Mouse (Mus musculus): ENCODE results near the gene Tsn.

Tsn gene

GRCm38 (mm10) chr1:118311622-118312326 lies at the start of gene Tsn:
Gene Tsn (minus strand): TSS chr1:118311739.
- H3K27me3 ChIP-seq (ENCODE audit: control insufficient read depth, insufficient read depth, low read length, poor library complexity, severe bottlenecking) = no peaks in the 10 kb centered on the region
- H3K36me3 ChIP-seq (ENCODE audit: control insufficient read depth, insufficient read depth, low read length, poor library complexity, severe bottlenecking) = no peaks in the 10 kb centered on the region
- peak; percentile 20 for DNase-seq (ENCODE audit: low read depth, low spot score)

DNA sequence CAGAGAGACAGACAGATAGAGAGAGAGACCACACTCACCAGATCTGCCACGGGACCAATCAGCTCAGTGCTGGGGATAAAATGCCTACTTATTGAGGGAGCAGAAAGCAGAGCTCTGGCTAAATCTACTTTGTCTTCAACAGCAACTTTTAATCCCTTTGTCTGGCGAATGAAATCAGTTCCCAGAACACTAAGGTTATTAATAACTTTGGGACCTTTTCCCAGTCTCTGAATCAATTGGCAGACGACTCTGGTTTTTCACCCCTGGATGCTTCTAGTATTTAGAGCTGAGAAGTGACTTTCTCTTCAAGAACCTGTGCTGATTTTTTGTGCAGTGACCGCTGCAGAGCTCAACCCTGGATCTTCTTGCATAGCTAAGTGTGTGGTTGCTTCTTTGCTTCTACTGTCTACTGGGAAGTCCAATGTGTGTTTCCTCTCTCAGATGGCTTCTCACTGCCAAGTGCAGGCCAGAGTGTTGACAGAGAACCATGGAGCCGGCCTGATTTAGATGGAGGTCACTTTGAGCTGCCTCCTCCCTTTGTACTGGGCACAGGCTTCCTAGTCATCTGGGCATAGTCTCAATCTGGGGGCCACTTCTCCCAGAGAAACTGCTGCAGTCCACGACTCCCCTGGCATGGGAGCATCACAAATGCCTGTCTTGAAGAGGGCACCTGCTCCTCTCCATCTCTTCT lies 47.7 kb upstream of the Tsn start:
- no peaks in the 10 kb centered on the region for H3K36me3 ChIP-seq (ENCODE audit: control insufficient read depth, insufficient read depth, low read length, poor library complexity, severe bottlenecking)
- H3K27me3 ChIP-seq (ENCODE audit: control insufficient read depth, insufficient read depth, low read length, poor library complexity, severe bottlenecking) = no peaks in the 10 kb centered on the region
- DNase-seq (ENCODE audit: low read depth, low spot score) = no peak

GRCm38 (mm10) chr1:118349922-118350321 lies 38.4 kb upstream of the Tsn start:
- no peaks in the 10 kb centered on the region for H3K27me3 ChIP-seq (ENCODE audit: control insufficient read depth, insufficient read depth, low read length, poor library complexity, severe bottlenecking)
- DNase-seq (ENCODE audit: low read depth, low spot score) = no peak
- H3K36me3 ChIP-seq (ENCODE audit: control insufficient read depth, insufficient read depth, low read length, poor library complexity, severe bottlenecking) = no peaks in the 10 kb centered on the region

GRCm38 (mm10) chr1:118343649-118344435 lies 32.3 kb upstream of the Tsn start:
- no peak for DNase-seq (ENCODE audit: low read depth, low spot score)
- Histone ChIP-seq H3K27me3 (ENCODE audit: control insufficient read depth, insufficient read depth, low read length, poor library complexity, severe bottlenecking) (no peaks in the 10 kb centered on the region), H3K36me3 (ENCODE audit: control insufficient read depth, insufficient read depth, low read length, poor library complexity, severe bottlenecking) (no peaks in the 10 kb centered on the region)

DNA sequence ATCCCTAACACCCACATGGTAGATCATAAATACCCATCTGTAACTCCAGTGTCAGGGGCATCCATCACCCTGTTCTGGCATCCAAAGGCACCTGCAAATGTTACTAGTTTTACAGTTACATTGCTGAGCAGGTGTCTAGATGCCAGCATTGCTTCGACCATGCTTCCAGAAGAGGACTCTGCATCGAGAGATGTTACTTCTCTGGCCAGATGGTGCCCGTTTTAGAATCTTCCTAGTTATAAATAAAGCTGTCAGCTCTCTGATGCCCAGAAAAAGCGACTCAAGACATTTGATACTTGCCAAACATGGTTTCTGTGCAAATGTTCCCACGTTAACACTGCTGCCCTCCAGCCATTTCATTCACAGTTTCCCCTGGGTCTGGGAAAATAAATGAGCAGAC lies 26.4 kb upstream of the Tsn start:
- peaks cover 2% of the 10 kb centered on the region; the same call in 1 of the 2 replicates for H3K36me3 ChIP-seq (ENCODE audit: control insufficient read depth, insufficient read depth, low read length, poor library complexity, severe bottlenecking)
- no peak for DNase-seq (ENCODE audit: low read depth, low spot score)
- no peaks in the 10 kb centered on the region for H3K27me3 ChIP-seq (ENCODE audit: control insufficient read depth, insufficient read depth, low read length, poor library complexity, severe bottlenecking)

DNA sequence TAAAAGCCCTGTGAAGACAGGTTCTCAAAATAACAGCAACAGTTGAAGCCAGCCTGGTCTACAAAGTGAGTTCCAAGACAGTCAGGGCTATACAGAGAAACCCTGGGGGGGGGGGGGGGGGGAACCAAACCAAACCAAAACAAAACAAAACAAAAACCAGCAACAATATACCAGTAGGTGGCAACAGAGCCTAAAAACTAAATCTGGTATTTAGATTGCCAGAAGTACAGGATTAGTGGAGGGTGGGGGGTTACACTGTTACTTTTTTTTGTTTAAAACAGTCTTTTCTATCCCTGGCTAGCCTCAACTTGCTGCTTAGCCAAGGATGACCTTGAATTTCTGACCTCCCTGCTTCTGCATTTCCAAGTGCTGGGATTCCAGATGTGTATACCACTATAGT lies 24.3 kb upstream of the Tsn start:
- Histone ChIP-seq H3K27me3 (ENCODE audit: control insufficient read depth, insufficient read depth, low read length, poor library complexity, severe bottlenecking) (no peaks in the 10 kb centered on the region), H3K36me3 (ENCODE audit: control insufficient read depth, insufficient read depth, low read length, poor library complexity, severe bottlenecking) (peaks cover 2% of the 10 kb centered on the region)
- DNase-seq (ENCODE audit: low read depth, low spot score) = peak; percentile 45

- no peak for DNase-seq (ENCODE audit: low read depth, low spot score)
- no peaks in the 10 kb centered on the region for H3K27me3 ChIP-seq (ENCODE audit: control insufficient read depth, insufficient read depth, low read length, poor library complexity, severe bottlenecking)
- H3K36me3 ChIP-seq (ENCODE audit: control insufficient read depth, insufficient read depth, low read length, poor library complexity, severe bottlenecking) = peaks cover 2% of the 10 kb centered on the region
These were observed 23.5 kb upstream of the Tsn start for GRCm38 (mm10) chr1:118334749-118335713.

DNA sequence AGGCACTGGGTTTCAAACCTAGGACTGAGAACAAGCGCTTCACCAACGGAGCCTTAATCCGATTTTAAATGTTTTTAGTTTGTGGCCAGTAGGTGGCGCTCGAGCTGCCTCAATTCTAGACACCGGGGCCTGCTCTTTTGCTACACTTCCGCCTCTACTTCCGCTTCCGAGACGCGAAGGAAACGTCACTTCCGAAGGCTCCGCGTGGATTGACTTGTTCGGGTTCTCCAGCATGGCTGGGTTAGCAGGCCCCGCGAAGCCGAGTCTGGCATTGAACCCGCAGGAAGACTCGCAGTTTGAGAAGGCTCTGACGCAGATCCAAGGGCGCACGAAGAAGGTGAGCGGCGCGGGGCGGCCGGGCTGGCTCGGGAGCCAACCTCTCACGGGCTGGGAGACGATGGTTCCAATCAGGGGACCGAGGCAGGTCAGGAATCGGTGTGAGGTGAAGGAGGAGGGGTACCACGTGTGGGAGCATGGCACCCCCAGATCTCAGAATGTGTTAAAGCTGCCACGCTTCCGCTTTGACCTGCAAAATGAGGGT lies 10.2 kb upstream of the Tsn start, which contains the start of gene Nifk:
Nifk (plus strand) TSS at position 179 of the 541 bp plus-strand sequence.
- H3K27me3 ChIP-seq (ENCODE audit: control insufficient read depth, insufficient read depth, low read length, poor library complexity, severe bottlenecking) = no peaks in the 10 kb centered on the region
- H3K36me3 ChIP-seq (ENCODE audit: control insufficient read depth, insufficient read depth, low read length, poor library complexity, severe bottlenecking) = peaks cover 2% of the 10 kb centered on the region; the same call in 1 of the 2 replicates
- DNase-seq (ENCODE audit: low read depth, low spot score) = peak; percentile 97

DNA sequence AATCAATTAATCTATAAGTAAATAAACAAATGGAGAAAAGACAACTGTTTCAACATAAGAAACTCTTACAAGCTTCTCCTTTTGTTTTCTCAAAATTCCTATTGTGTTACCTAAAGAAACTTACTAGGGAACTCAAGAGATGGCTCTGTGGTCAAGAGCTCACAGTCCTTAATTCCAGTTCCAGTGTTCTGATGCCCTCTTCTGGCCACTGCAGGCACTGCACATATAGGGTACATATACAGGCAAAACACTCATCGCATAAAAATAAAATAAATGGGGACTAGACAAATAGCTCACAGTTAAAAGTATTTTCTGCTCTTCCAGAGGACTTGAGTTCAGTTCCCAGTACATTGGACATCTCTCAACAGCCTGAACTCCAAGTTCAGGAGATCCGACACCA lies 9.2 kb upstream of the Tsn start:
- DNase-seq (ENCODE audit: low read depth, low spot score) = peak; percentile 58

DNA sequence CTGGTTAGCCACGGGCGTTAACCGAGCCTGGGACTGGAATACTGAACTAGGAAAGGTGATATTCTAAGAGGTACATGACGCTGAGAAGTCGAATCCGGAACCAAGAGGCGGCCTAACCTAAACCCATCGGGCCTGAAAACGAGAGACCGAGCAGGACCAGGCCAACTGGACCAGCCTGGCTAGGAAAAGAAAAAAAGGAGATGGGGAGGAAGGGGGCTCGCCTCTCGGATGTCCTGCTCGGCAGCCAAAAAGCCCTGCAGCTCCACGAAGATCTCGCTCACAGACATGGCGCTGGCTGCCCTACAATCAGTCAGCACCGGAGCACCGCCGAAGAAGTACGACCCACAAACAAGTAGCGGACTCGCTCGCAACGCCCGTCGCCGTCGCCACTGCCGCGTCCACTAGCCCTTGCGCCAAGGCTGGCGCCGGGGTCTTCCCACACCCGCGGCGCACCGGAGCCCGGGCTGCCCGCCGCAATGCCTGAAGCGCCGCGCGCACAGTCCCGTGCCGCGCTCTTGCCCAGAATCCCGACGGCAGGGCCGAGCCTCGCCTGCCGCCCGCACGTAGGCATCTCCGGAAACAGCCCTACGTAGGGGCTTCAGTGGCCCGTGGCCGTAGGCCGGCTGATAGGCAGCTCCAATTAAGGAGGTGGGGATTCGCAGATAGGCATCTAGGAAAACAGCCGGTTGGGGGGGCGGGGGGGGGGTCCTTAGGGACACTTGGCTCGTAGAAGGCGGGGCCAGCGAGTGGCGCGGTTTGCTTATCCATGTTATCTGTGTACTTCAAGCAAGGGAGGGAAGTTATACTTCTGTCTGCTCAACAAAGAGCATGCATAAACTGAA lies 538 bp downstream of the Tsn start:
- Histone ChIP-seq H3K27me3 (ENCODE audit: control insufficient read depth, insufficient read depth, low read length, poor library complexity, severe bottlenecking) (no peaks in the 10 kb centered on the region), H3K36me3 (ENCODE audit: control insufficient read depth, insufficient read depth, low read length, poor library complexity, severe bottlenecking) (no peaks in the 10 kb centered on the region)
- peak; percentile 87 for DNase-seq (ENCODE audit: low read depth, low spot score)

More for the DNA sequence above, 9.2 kb upstream of the Tsn start:
- Histone ChIP-seq H3K27me3 (ENCODE audit: control insufficient read depth, insufficient read depth, low read length, poor library complexity, severe bottlenecking) (no peaks in the 10 kb centered on the region), H3K36me3 (ENCODE audit: control insufficient read depth, insufficient read depth, low read length, poor library complexity, severe bottlenecking) (peaks cover 2% of the 10 kb centered on the region; the same call in 1 of the 2 replicates)

DNA sequence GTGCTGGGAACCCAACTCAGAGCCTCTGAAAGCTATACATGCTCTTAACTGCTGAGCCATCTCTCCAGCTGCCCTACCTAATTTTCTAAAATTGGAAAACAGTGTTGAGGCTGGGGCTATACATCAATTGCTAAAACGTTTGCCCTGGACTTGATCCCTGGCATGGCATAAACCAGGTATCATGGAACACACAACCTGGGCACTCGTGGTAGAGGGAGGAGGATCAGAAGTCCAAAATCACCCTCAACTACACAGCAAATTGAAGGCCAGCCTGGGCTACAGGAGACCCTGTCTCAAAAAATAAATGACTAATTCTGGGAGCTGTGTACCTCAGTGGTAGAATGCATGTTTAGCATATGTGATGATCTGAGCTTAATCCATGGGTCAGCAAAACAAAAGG lies 13.8 kb downstream of the Tsn start:
- DNase-seq (ENCODE audit: low read depth, low spot score) = no peak

GRCm38 (mm10) chr1:118296673-118297072 lies 14.9 kb downstream of the Tsn start:
- H3K27me3 ChIP-seq (ENCODE audit: control insufficient read depth, insufficient read depth, low read length, poor library complexity, severe bottlenecking) = no peaks in the 10 kb centered on the region

More for the DNA sequence above, 13.8 kb downstream of the Tsn start:
- no peaks in the 10 kb centered on the region for H3K27me3 ChIP-seq (ENCODE audit: control insufficient read depth, insufficient read depth, low read length, poor library complexity, severe bottlenecking)
- peaks cover 8% of the 10 kb centered on the region for H3K36me3 ChIP-seq (ENCODE audit: control insufficient read depth, insufficient read depth, low read length, poor library complexity, severe bottlenecking)

GRCm38 (mm10) chr1:118294826-118295225 lies 16.7 kb downstream of the Tsn start:
- H3K36me3 ChIP-seq (ENCODE audit: control insufficient read depth, insufficient read depth, low read length, poor library complexity, severe bottlenecking) = peaks cover 5% of the 10 kb centered on the region
- no peak for DNase-seq (ENCODE audit: low read depth, low spot score)
- no peaks in the 10 kb centered on the region for H3K27me3 ChIP-seq (ENCODE audit: control insufficient read depth, insufficient read depth, low read length, poor library complexity, severe bottlenecking)

More at GRCm38 (mm10) chr1:118296673-118297072, 14.9 kb downstream of the Tsn start:
- no peak for DNase-seq (ENCODE audit: low read depth, low spot score)
- H3K36me3 ChIP-seq (ENCODE audit: control insufficient read depth, insufficient read depth, low read length, poor library complexity, severe bottlenecking) = peaks cover 5% of the 10 kb centered on the region

Measured in splenic B cell, adult 2 months (primary cell).